Mouse (Mus musculus): ENCODE data around the gene Trim44.

Gene Trim44

GRCm38 (mm10) chr2:102288676-102289075 lies 119.0 kb downstream of the Trim44 start:
- DNase-seq (ENCODE audit: low spot score): no peak

GRCm38 (mm10) chr2:102287369-102287768 lies 120.3 kb downstream of the Trim44 start:
- DNase-seq (ENCODE audit: low spot score): no peak

- no peak for DNase-seq (ENCODE audit: low spot score)
Observed at GRCm38 (mm10) chr2:102282081-102282480, 125.5 kb downstream of the Trim44 start.

- no peak for DNase-seq (ENCODE audit: low spot score)
Observed at GRCm38 (mm10) chr2:102279779-102280178, 127.8 kb downstream of the Trim44 start.

GRCm38 (mm10) chr2:102277946-102278345 lies 129.7 kb downstream of the Trim44 start:
- peak; percentile 38 for DNase-seq (ENCODE audit: low spot score)

GRCm38 (mm10) chr2:102273280-102273679 lies 134.3 kb downstream of the Trim44 start:
- DNase-seq (ENCODE audit: low spot score): no peak

GRCm38 (mm10) chr2:102267582-102268339 lies 139.9 kb downstream of the Trim44 start:
- DNase-seq (ENCODE audit: low spot score): no peak

GRCm38 (mm10) chr2:102266911-102267310 lies 140.7 kb downstream of the Trim44 start:
- DNase-seq (ENCODE audit: low spot score): no peak

GRCm38 (mm10) chr2:102259139-102259538 lies 148.5 kb downstream of the Trim44 start:
- DNase-seq (ENCODE audit: low spot score): no peak

GRCm38 (mm10) chr2:102258682-102259081 lies 148.9 kb downstream of the Trim44 start:
- no peak for DNase-seq (ENCODE audit: low spot score)

GRCm38 (mm10) chr2:102257964-102258605 lies 149.5 kb downstream of the Trim44 start:
- DNase-seq (ENCODE audit: low spot score): peak; percentile 69

- DNase-seq (ENCODE audit: low spot score): no peak
Observed at GRCm38 (mm10) chr2:102256591-102257335, 150.9 kb downstream of the Trim44 start.

GRCm38 (mm10) chr2:102256100-102256499 lies 151.5 kb downstream of the Trim44 start:
- no peak for DNase-seq (ENCODE audit: low spot score)

- no peak for DNase-seq (ENCODE audit: low spot score)
Observed at GRCm38 (mm10) chr2:102253204-102253603, 154.4 kb downstream of the Trim44 start.

- no peak for DNase-seq (ENCODE audit: low spot score)
Observed at GRCm38 (mm10) chr2:102252651-102253050, 155.0 kb downstream of the Trim44 start.
